Mouse (Mus musculus): ENCODE measurements around the gene Syt14. TPM values are rescaled to one million over a fixed set of nuclear protein-coding genes. Genes with fewer than 3 reads are reported as not detected.

Syt14 gene
- polyA plus RNA-seq, 1 experiment from 2014 or later = 1.4 TPM

DNA sequence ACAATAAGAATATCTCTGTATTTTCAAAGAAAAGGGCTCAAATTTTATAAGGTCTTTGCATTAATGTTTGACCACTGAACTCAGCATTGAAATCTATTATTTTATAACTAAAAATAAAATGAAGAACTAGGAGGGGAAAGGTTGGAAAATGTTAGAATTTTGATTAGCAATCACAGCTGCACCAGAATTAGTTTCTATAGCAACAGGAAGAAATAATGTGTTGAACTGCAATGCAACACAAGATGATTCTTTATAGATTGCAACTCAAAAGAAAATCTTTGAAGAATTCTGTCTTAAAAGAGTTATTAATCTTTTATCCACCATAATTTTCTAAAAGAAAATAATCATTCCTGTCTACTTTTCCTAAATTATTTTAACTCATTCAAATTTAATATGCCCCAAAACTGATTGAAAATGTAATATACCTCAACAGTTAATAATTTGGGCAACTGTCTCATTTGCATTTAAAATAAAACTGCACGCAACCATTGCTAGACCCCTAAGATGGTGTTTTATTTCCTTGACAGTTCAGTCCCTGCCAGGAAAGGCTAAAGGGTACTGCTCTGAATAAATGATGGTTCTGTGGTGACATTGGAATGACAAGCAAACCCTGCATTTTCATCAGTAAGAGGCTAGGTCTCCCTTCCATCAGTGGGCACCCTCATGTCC lies 88.3 kb downstream of the Syt14 start:
- Histone ChIP-seq H3K27ac (ENCODE audit: low read depth) (no peak overlapping the region), H3K36me3 (ENCODE audit: insufficient read depth) (no peaks in the 10 kb centered on the region), H3K4me3 (ENCODE audit: low read depth, low read length) (no peak overlapping the region), H3K9ac (no peak overlapping the region), H3K27me3 (ENCODE audit: insufficient read depth, low read length) (no peaks in the 10 kb centered on the region), H3K9me3 (ENCODE audit: low read depth, low read length) (no peaks in the 10 kb centered on the region), H3K4me1 (ENCODE audit: insufficient read depth) (no peaks in the 10 kb centered on the region), H3K4me2 (no peak overlapping the region)
- DNase-seq (no peak), ATAC-seq (ENCODE audit: insufficient read depth) (no peak)
- no peak for TF ChIP-seq CTCF (IDR thresholded peaks at IDR 0.05; ENCODE audit: low read depth)
- 72% methylated on average over 1 of the region's 1 CpGs for WGBS

DNA sequence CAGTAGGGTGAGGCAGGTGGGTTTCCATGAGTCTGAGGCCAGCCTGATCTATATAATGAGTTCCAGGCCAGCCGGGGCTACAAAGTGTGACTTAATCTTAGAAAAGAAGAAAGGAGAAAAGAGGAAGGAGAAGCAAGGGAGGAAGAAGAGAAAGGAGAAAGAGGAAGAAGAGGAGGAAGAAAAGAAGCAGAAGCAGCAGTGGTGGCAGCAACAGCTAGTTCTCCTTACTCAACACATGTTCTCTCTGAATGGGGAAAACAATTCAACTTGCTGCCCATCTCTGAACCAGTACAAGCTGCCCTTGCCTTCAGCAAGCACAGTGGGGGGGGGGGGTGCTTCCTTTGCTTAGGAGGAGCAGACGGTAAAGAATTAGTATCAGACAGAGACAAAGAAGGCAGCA lies 96.5 kb downstream of the Syt14 start:
- ATAC-seq (ENCODE audit: insufficient read depth) = no peak
- no peak overlapping the region for H3K4me2 ChIP-seq
- no peaks in the 10 kb centered on the region for H3K9me3 ChIP-seq (ENCODE audit: low read depth, low read length)
- no peak for DNase-seq
- no peak for TF ChIP-seq CTCF (IDR thresholded peaks at IDR 0.05; ENCODE audit: low read depth)
- no peak overlapping the region for H3K4me3 ChIP-seq (ENCODE audit: low read depth, low read length)
- H3K4me1 ChIP-seq (ENCODE audit: insufficient read depth) = no peaks in the 10 kb centered on the region
- H3K36me3 ChIP-seq (ENCODE audit: insufficient read depth) = no peaks in the 10 kb centered on the region
- no peaks in the 10 kb centered on the region for H3K27me3 ChIP-seq (ENCODE audit: insufficient read depth, low read length)
- no peak overlapping the region for H3K9ac ChIP-seq
- 64% methylated on average over 2 of the region's 2 CpGs for WGBS
- H3K27ac ChIP-seq (ENCODE audit: low read depth) = no peak overlapping the region

- Histone ChIP-seq H3K4me3 (ENCODE audit: low read depth, low read length) (no peak overlapping the region), H3K4me1 (ENCODE audit: insufficient read depth) (no peaks in the 10 kb centered on the region), H3K36me3 (ENCODE audit: insufficient read depth) (no peaks in the 10 kb centered on the region), H3K27me3 (ENCODE audit: insufficient read depth, low read length) (no peaks in the 10 kb centered on the region), H3K4me2 (no peak overlapping the region), H3K27ac (ENCODE audit: low read depth) (no peak overlapping the region), H3K9ac (no peak overlapping the region), H3K9me3 (ENCODE audit: low read depth, low read length) (no peaks in the 10 kb centered on the region)
- WGBS = 83% methylated on average over 2 of the region's 2 CpGs
- no peak for TF ChIP-seq CTCF (IDR thresholded peaks at IDR 0.05; ENCODE audit: low read depth)
- no peak for DNase-seq
- no peak for ATAC-seq (ENCODE audit: insufficient read depth)
Measured at GRCm38 (mm10) chr1:192937956-192938355, 97.6 kb downstream of the Syt14 start.

- H3K27me3 ChIP-seq (ENCODE audit: insufficient read depth, low read length) = no peaks in the 10 kb centered on the region
- ATAC-seq (ENCODE audit: insufficient read depth) (peak; percentile 52; the same call in 1 of the 2 replicates), DNase-seq (peak; percentile 29)
- H3K4me2 ChIP-seq = no peak overlapping the region
- H3K27ac ChIP-seq (ENCODE audit: low read depth) = no peak overlapping the region
- H3K4me1 ChIP-seq (ENCODE audit: insufficient read depth) = no peaks in the 10 kb centered on the region
- no peaks in the 10 kb centered on the region for H3K36me3 ChIP-seq (ENCODE audit: insufficient read depth)
- no peaks in the 10 kb centered on the region; the same call in 1 of the 2 replicates for H3K9me3 ChIP-seq (ENCODE audit: low read depth, low read length)
- WGBS = 60% methylated on average over 3 of the region's 3 CpGs
- no peak for TF ChIP-seq CTCF (IDR thresholded peaks at IDR 0.05; ENCODE audit: low read depth)
- H3K4me3 ChIP-seq (ENCODE audit: low read depth, low read length) = no peak overlapping the region
- H3K9ac ChIP-seq = no peak overlapping the region
Measured at GRCm38 (mm10) chr1:192931797-192932196, 103.8 kb downstream of the Syt14 start.

- DNase-seq (peak; percentile 79), ATAC-seq (ENCODE audit: insufficient read depth) (peak; percentile 21; the same call in 1 of the 2 replicates)
- Histone ChIP-seq H3K27me3 (ENCODE audit: insufficient read depth, low read length) (no peaks in the 10 kb centered on the region), H3K9ac (no peak overlapping the region), H3K4me1 (ENCODE audit: insufficient read depth) (no peaks in the 10 kb centered on the region), H3K9me3 (ENCODE audit: low read depth, low read length) (no peaks in the 10 kb centered on the region), H3K27ac (ENCODE audit: low read depth) (no peak overlapping the region), H3K4me2 (no peak overlapping the region), H3K4me3 (ENCODE audit: low read depth, low read length) (no peak overlapping the region), H3K36me3 (ENCODE audit: insufficient read depth) (no peaks in the 10 kb centered on the region)
- WGBS = 59% methylated on average over 3 of the region's 3 CpGs
- TF ChIP-seq CTCF (IDR thresholded peaks at IDR 0.05; ENCODE audit: low read depth) = peak; percentile 30
Measured at GRCm38 (mm10) chr1:192912101-192912728, 123.4 kb downstream of the Syt14 start.

GRCm38 (mm10) chr1:192901516-192901915 lies 134.1 kb downstream of the Syt14 start:
- no peaks in the 10 kb centered on the region for H3K9me3 ChIP-seq (ENCODE audit: low read depth, low read length)
- H3K4me3 ChIP-seq (ENCODE audit: low read depth, low read length) = no peak overlapping the region
- DNase-seq = peak; percentile 51
- no peak for ATAC-seq (ENCODE audit: insufficient read depth)
- TF ChIP-seq CTCF (IDR thresholded peaks at IDR 0.05; ENCODE audit: low read depth) = no peak
- no peak overlapping the region for H3K4me2 ChIP-seq
- H3K9ac ChIP-seq = no peak overlapping the region
- H3K27me3 ChIP-seq (ENCODE audit: insufficient read depth, low read length) = no peaks in the 10 kb centered on the region
- peaks cover 5% of the 10 kb centered on the region; the same call in 1 of the 2 replicates for H3K4me1 ChIP-seq (ENCODE audit: insufficient read depth)
- H3K36me3 ChIP-seq (ENCODE audit: insufficient read depth) = no peaks in the 10 kb centered on the region
- no peak overlapping the region for H3K27ac ChIP-seq (ENCODE audit: low read depth)
- 42% methylated on average over 2 of the region's 2 CpGs for WGBS

DNA sequence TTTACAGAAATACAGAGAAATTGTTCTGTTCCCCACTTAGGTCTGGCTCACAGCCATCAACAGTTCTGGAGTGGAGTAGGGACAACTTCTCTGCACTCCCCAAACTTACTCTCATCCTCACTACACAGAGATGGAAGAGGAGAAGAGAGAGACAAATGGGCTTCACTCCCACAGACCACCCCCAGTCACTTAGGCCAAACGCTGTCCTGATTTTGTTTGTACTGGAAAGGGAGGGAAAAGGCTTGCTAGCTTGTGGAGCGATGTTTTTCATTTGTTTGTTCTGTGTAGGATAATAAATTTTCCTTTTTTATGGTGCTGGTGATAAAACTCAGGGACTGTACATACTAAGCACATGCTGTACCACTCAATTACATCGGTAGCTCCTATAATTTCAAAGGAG lies 134.7 kb downstream of the Syt14 start:
- peak; percentile 42; the same call in 1 of the 2 replicates for ATAC-seq (ENCODE audit: insufficient read depth)
- no peak overlapping the region for H3K4me2 ChIP-seq
- 0 out of 2 replicates have a peak overlapping the region, but pooled peaks have one; percentile 13 for H3K27ac ChIP-seq (ENCODE audit: low read depth)

More for the DNA sequence above, 134.7 kb downstream of the Syt14 start:
- Histone ChIP-seq H3K4me1 (ENCODE audit: insufficient read depth) (peaks cover 5% of the 10 kb centered on the region; the same call in 1 of the 2 replicates), H3K27me3 (ENCODE audit: insufficient read depth, low read length) (no peaks in the 10 kb centered on the region), H3K4me3 (ENCODE audit: low read depth, low read length) (no peak overlapping the region), H3K9ac (no peak overlapping the region), H3K36me3 (ENCODE audit: insufficient read depth) (no peaks in the 10 kb centered on the region), H3K9me3 (ENCODE audit: low read depth, low read length) (no peaks in the 10 kb centered on the region)
- 26% methylated on average over 3 of the region's 3 CpGs for WGBS
- peak; percentile 49 for DNase-seq
- TF ChIP-seq CTCF (IDR thresholded peaks at IDR 0.05; ENCODE audit: low read depth) = no peak

Measured in lung, embryonic 14.5 days (tissue).